In genomic region chr1:92379510-92379886, GRCm38 (mm10) we compare ENCODE assay signal across 10 mouse cellular contexts.
DNase-seq lines count a peak whose midpoint lies in the region; ATAC-seq and TF ChIP-seq lines count a peak whose summit lies in the region.
"Had no signal": no experiment of that assay in that cellular context is flagged by ENCODE, and none has a peak within 500 bp of the region (broad histone marks: within the 10 kb centered on the region; RNA-seq: fewer than 3 reads in every experiment).

No protein-coding gene starts in this region.

- ATAC-seq in intestine, embryonic 14.5 days (replicated peaks; ENCODE audit: low FRiP score, low TSS enrichment, low read depth): no peak
- ATAC-seq in intestine, postnatal 0 days: no peak
- ATAC-seq in limb, embryonic 12.5 days (ENCODE audit: insufficient number of reproducible peaks, insufficient read depth, low FRiP score, low TSS enrichment, low read depth): no peak
- no peak for ATAC-seq in granulocyte monocyte progenitor cell, adult 5-6 weeks (replicated peaks; ENCODE audit: poor library complexity, severe bottlenecking)

- no peaks in the 10 kb centered on the region for H3K9me3 ChIP-seq in intestine, embryonic 14.5 days (ENCODE audit: control insufficient read depth, low read length)
- H3K9me3 ChIP-seq in intestine, postnatal 0 days (ENCODE audit: control insufficient read depth): no peaks in the 10 kb centered on the region
- peaks cover 3% of the 10 kb centered on the region; the same call in 1 of the 2 replicates for H3K9me3 ChIP-seq in limb, embryonic 12.5 days
- H3K9me3 ChIP-seq: midbrain, embryonic 10.5 days had no signal

- WGBS in intestine, embryonic 14.5 days: 43% methylated on average over 3 of the region's 3 CpGs
- 61% methylated on average over 3 of the region's 3 CpGs for WGBS in intestine, postnatal 0 days
- 33% methylated on average over 3 of the region's 3 CpGs for WGBS in limb, embryonic 12.5 days

- no peak overlapping the region for H3K4me2 ChIP-seq in intestine, embryonic 14.5 days (ENCODE audit: low read length)
- H3K4me2 ChIP-seq in intestine, postnatal 0 days (replicated peaks; ENCODE audit: low read depth): no peak overlapping the region
- H3K4me2 ChIP-seq in limb, embryonic 12.5 days: peak overlapping the region; percentile 21

- no peak for TF ChIP-seq CTCF in intestine, postnatal 0 days (IDR thresholded peaks at IDR 0.05; ENCODE audit: low read depth)

- H3K4me3 ChIP-seq in intestine, embryonic 14.5 days (ENCODE audit: low read depth, low read length): no peak overlapping the region
- H3K4me3 ChIP-seq in intestine, postnatal 0 days (ENCODE audit: low read depth, low read length): no peak overlapping the region
- no peak overlapping the region for H3K4me3 ChIP-seq in brown adipose tissue, adult 24 weeks (ENCODE audit: insufficient read depth, low read depth, low read length)
- H3K4me3 ChIP-seq in limb, embryonic 12.5 days (replicated peaks): no peak overlapping the region
- H3K4me3 ChIP-seq: midbrain, embryonic 10.5 days had no signal

- H3K36me3 ChIP-seq in intestine, embryonic 14.5 days (ENCODE audit: control insufficient read depth, insufficient read depth, low read length): no peaks in the 10 kb centered on the region
- no peaks in the 10 kb centered on the region for H3K36me3 ChIP-seq in intestine, postnatal 0 days (ENCODE audit: control insufficient read depth, insufficient read depth)
- no peaks in the 10 kb centered on the region for H3K36me3 ChIP-seq in limb, embryonic 12.5 days
- H3K36me3 ChIP-seq: midbrain, embryonic 10.5 days had no signal

- no peak for DNase-seq in intestine, embryonic 14.5 days (ENCODE audit: low spot score)
- peak; percentile 35 for DNase-seq in heart, adult 8-10 months (ENCODE audit: low spot score)
- no peak for DNase-seq in adrenal gland, adult 18-20 months (ENCODE audit: low spot score in 2 of 2)
- no peak for DNase-seq in spleen, postnatal 10 days (ENCODE audit: low spot score in 2 of 2)
- DNase-seq: cerebellum, adult 9-10 months had no signal

- H3K9ac ChIP-seq in intestine, embryonic 14.5 days (ENCODE audit: low read length): no peak overlapping the region
- H3K9ac ChIP-seq in intestine, postnatal 0 days (ENCODE audit: low read depth, low read length): no peak overlapping the region
- no peak overlapping the region for H3K9ac ChIP-seq in limb, embryonic 12.5 days (replicated peaks)

- peak overlapping the region; percentile 75; the same call in 1 of the 2 replicates for H3K27ac ChIP-seq in intestine, embryonic 14.5 days (ENCODE audit: low read depth)
- H3K27ac ChIP-seq in intestine, postnatal 0 days (ENCODE audit: low read depth, low read length): no peak overlapping the region; the same call in 1 of the 2 replicates
- 0 out of 2 replicates have a peak overlapping the region, but pooled peaks have one; percentile 25 for H3K27ac ChIP-seq in brown adipose tissue, adult 24 weeks (replicated peaks; ENCODE audit: low read depth, low read length)
- peak overlapping the region; percentile 83 for H3K27ac ChIP-seq in limb, embryonic 12.5 days
- H3K27ac ChIP-seq: midbrain, embryonic 10.5 days had no signal

- H3K27me3 ChIP-seq in intestine, embryonic 14.5 days (replicated peaks; ENCODE audit: control insufficient read depth, insufficient read depth, low read length): no peaks in the 10 kb centered on the region
- no peaks in the 10 kb centered on the region for H3K27me3 ChIP-seq in intestine, postnatal 0 days (replicated peaks; ENCODE audit: control insufficient read depth, insufficient read depth, low read length)
- H3K27me3 ChIP-seq in limb, embryonic 12.5 days: no peaks in the 10 kb centered on the region; the same call in 1 of the 2 replicates

- H3K4me1 ChIP-seq in intestine, embryonic 14.5 days (replicated peaks; ENCODE audit: control insufficient read depth, insufficient read depth, low read length): peaks cover 13% of the 10 kb centered on the region
- H3K4me1 ChIP-seq in intestine, postnatal 0 days (replicated peaks; ENCODE audit: control insufficient read depth, insufficient read depth, low read length): peaks cover 4% of the 10 kb centered on the region; the same call in 1 of the 2 replicates
- H3K4me1 ChIP-seq in brown adipose tissue, adult 24 weeks (ENCODE audit: control insufficient read depth, insufficient read depth, insufficient read length, low read length): no peaks in the 10 kb centered on the region
- peaks cover 47% of the 10 kb centered on the region for H3K4me1 ChIP-seq in limb, embryonic 12.5 days (replicated peaks)
